Mouse (Mus musculus) intestine, embryonic 16.5 days (tissue): Measurements from ENCODE around the gene Fam53b. TPM values are rescaled to one million over a fixed set of nuclear protein-coding genes. Genes with fewer than 3 reads are reported as not detected.

Source experiments
- ATAC-seq: fragments of 200-750 bp; cut with Nextera tagmentation; 2 replicates; pipeline ENCODE4 v1.8.0; 2017; ENCODE audit warnings: moderate TSS enrichment, moderate library complexity
- H3K27ac ChIP-seq: fragments of 300-500 bp; sonication (generic); 2 replicates; pipeline ENCODE4 v1.5.1; 2014; ENCODE audit warnings: mild to moderate bottlenecking, low read length
- H3K27me3 ChIP-seq: fragments of 300-500 bp; sonication (generic); replicated peaks from 2 replicates; pipeline ENCODE4 v1.6.1; 2014; ENCODE audit warnings: low read length, control low read depth, mixed read lengths; ENCODE audit not compliant: control insufficient read depth, insufficient read depth
- H3K36me3 ChIP-seq: fragments of 300-500 bp; sonication (generic); 2 replicates; pipeline ENCODE4 v1.6.1; 2014; ENCODE audit warnings: low read length, control low read depth; ENCODE audit not compliant: control insufficient read depth, insufficient read depth
- H3K4me1 ChIP-seq: fragments of 300-500 bp; sonication (generic); 2 replicates; pipeline ENCODE4 v1.6.1; 2014; ENCODE audit warnings: low read length, control low read depth, mixed read lengths; ENCODE audit not compliant: control insufficient read depth, insufficient read depth
- H3K4me2 ChIP-seq: fragments of 300-500 bp; sonication (generic); 2 replicates; pipeline ENCODE4 v1.6.1; 2014; ENCODE audit warnings: low read depth, low read length, control low read depth
- H3K4me3 ChIP-seq: fragments of 300-500 bp; sonication (generic); 2 replicates; pipeline ENCODE4 v1.5.1; 2014; ENCODE audit warnings: mild to moderate bottlenecking, low read length
- H3K9ac ChIP-seq: fragments of 300-500 bp; sonication (generic); 2 replicates; pipeline ENCODE4 v1.6.1; 2014; ENCODE audit warnings: low read depth, low read length
- H3K9me3 ChIP-seq: fragments of 300-500 bp; sonication (generic); 2 replicates; pipeline ENCODE4 v1.6.1; 2016; ENCODE audit warnings: low read length, control low read depth; ENCODE audit not compliant: control insufficient read depth
- WGBS: fragments of 180-500 bp; shearing (Covaris S2); extraction: QIAGEN DNeasy Blood & Tissue Kit; methylation state at CpG from one replicate; pipeline ENCODE4 v1.1.7; 2014; 5-methylcytosine and 5-hydroxymethylcytosine counted together
- polyA plus RNA-seq: library from polyadenylated mRNA; unstranded; fragments of >200 nt; fragmentation: Nextera tagmentation; extraction: Ambion mirVana; gene quantifications from 2 replicates; pipeline ENCODE4 v1.2.1, GENCODE M21; 2015

Gene Fam53b
- 22.2 and 23.7 TPM in 2 replicates for polyA plus RNA-seq

GRCm38 (mm10) chr7:132813416-132814088 lies at the start of gene Fam53b:
Gene Fam53b, minus strand, starts transcription at chr7:132813886.
- H3K27ac ChIP-seq, result peak within 1 kb of the TSS; percentile 92
- WGBS, result under 1% methylated on average over 84 of the region's 85 CpGs
- H3K4me1 ChIP-seq, result peaks cover 41% of the 10 kb centered on the region
- H3K9ac ChIP-seq, result peak within 1 kb of the TSS; percentile 89
- peak within 1 kb of the TSS; percentile 81 for H3K4me3 ChIP-seq
- no peaks in the 10 kb centered on the region for H3K9me3 ChIP-seq
- ATAC-seq, result peak; percentile 75
- no peaks in the 10 kb centered on the region for H3K36me3 ChIP-seq
- peak within 1 kb of the TSS; percentile 88 for H3K4me2 ChIP-seq
- no peaks in the 10 kb centered on the region for H3K27me3 ChIP-seq

GRCm38 (mm10) chr7:132859042-132859958 lies 45.6 kb upstream of the Fam53b start, which contains the start of gene Abraxas2:
Gene Abraxas2, plus strand, starts transcription at chr7:132859225.
- Histone ChIP-seq H3K4me1 (peaks cover 6% of the 10 kb centered on the region), H3K9ac (peak within 1 kb of the TSS; percentile 93), H3K4me2 (peak within 1 kb of the TSS; percentile 74), H3K27ac (peak within 1 kb of the TSS; percentile 91), H3K27me3 (no peaks in the 10 kb centered on the region), H3K36me3 (no peaks in the 10 kb centered on the region), H3K4me3 (peak within 1 kb of the TSS; percentile 93), H3K9me3 (no peaks in the 10 kb centered on the region)
- peak; percentile 97 for ATAC-seq
- WGBS, result under 1% methylated on average over 53 of the region's 53 CpGs

- Histone ChIP-seq H3K4me1 (peaks cover 6% of the 10 kb centered on the region), H3K36me3 (no peaks in the 10 kb centered on the region), H3K4me3 (no peak overlapping the region), H3K4me2 (no peak overlapping the region), H3K27ac (no peak overlapping the region), H3K9ac (no peak overlapping the region), H3K9me3 (no peaks in the 10 kb centered on the region), H3K27me3 (no peaks in the 10 kb centered on the region)
- no peak for ATAC-seq
- WGBS, result 70% methylated on average over 5 of the region's 5 CpGs
These were observed 44.4 kb upstream of the Fam53b start for GRCm38 (mm10) chr7:132858043-132858608.

- Histone ChIP-seq H3K4me2 (no peak overlapping the region), H3K4me3 (no peak overlapping the region), H3K27me3 (no peaks in the 10 kb centered on the region), H3K9ac (no peak overlapping the region), H3K4me1 (peaks cover 12% of the 10 kb centered on the region), H3K27ac (no peak overlapping the region), H3K36me3 (no peaks in the 10 kb centered on the region), H3K9me3 (no peaks in the 10 kb centered on the region)
- ATAC-seq, result no peak
- 75% methylated on average over 1 of the region's 1 CpGs for WGBS
These were observed 42.4 kb upstream of the Fam53b start for GRCm38 (mm10) chr7:132856083-132856482.

- Histone ChIP-seq H3K4me1 (0 out of 2 replicates have a peak, but pooled peaks cover 6% of the 10 kb centered on the region), H3K36me3 (no peaks in the 10 kb centered on the region), H3K27me3 (no peaks in the 10 kb centered on the region), H3K9ac (no peak overlapping the region), H3K4me3 (no peak overlapping the region), H3K4me2 (no peak overlapping the region), H3K27ac (no peak overlapping the region), H3K9me3 (no peaks in the 10 kb centered on the region)
- WGBS, result 56% methylated on average over 4 of the region's 4 CpGs
- no peak for ATAC-seq
These were observed 40.3 kb upstream of the Fam53b start for GRCm38 (mm10) chr7:132853946-132854345.

GRCm38 (mm10) chr7:132853361-132853760 lies 39.7 kb upstream of the Fam53b start:
- H3K4me2 ChIP-seq, result no peak overlapping the region
- no peaks in the 10 kb centered on the region for H3K36me3 ChIP-seq
- no peak overlapping the region for H3K27ac ChIP-seq
- no peaks in the 10 kb centered on the region for H3K9me3 ChIP-seq
- H3K9ac ChIP-seq, result no peak overlapping the region
- no peak overlapping the region for H3K4me3 ChIP-seq
- H3K27me3 ChIP-seq, result no peaks in the 10 kb centered on the region
- no peak for ATAC-seq
- 87% methylated on average over 6 of the region's 6 CpGs for WGBS
- 0 out of 2 replicates have a peak, but pooled peaks cover 6% of the 10 kb centered on the region for H3K4me1 ChIP-seq

- H3K4me3 ChIP-seq, result peak within 1 kb of the TSS; percentile 86
- WGBS, result 1% methylated on average over 37 of the region's 37 CpGs
- H3K9me3 ChIP-seq, result no peaks in the 10 kb centered on the region
These were observed 38.6 kb upstream of the Fam53b start, which contains the start of gene Eef1akmt2 for GRCm38 (mm10) chr7:132852173-132852844. Gene Eef1akmt2, minus strand, starts transcription at chr7:132852673.

GRCm38 (mm10) chr7:132843152-132843551 lies 29.5 kb upstream of the Fam53b start:
- Histone ChIP-seq H3K4me2 (no peak overlapping the region), H3K27ac (no peak overlapping the region), H3K9ac (no peak overlapping the region), H3K4me1 (no peaks in the 10 kb centered on the region), H3K9me3 (no peaks in the 10 kb centered on the region), H3K36me3 (no peaks in the 10 kb centered on the region), H3K27me3 (no peaks in the 10 kb centered on the region), H3K4me3 (no peak overlapping the region)
- WGBS, result 95% methylated on average over 3 of the region's 3 CpGs
- no peak for ATAC-seq

More at GRCm38 (mm10) chr7:132852173-132852844, 38.6 kb upstream of the Fam53b start, which contains the start of gene Eef1akmt2:
- Histone ChIP-seq H3K27me3 (no peaks in the 10 kb centered on the region), H3K27ac (peak within 1 kb of the TSS; percentile 97), H3K4me1 (0 out of 2 replicates have a peak, but pooled peaks cover 6% of the 10 kb centered on the region), H3K9ac (peak within 1 kb of the TSS; percentile 97), H3K4me2 (peak within 1 kb of the TSS; percentile 62), H3K36me3 (no peaks in the 10 kb centered on the region)
- ATAC-seq, result peak; percentile 98
